In genomic region chr16:97887762-97888161, GRCm38 (mm10) we compare ENCODE assay signal across 17 mouse cellular contexts.
"Had no signal": no experiment of that assay in that cellular context is flagged by ENCODE, and none has a peak within 500 bp of the region (broad histone marks: within the 10 kb centered on the region; RNA-seq: fewer than 3 reads in every experiment).

No protein-coding gene starts in this region.

- H3K36me3 ChIP-seq: midbrain, embryonic 13.5 days had no signal

- H3K4me1 ChIP-seq: limb, embryonic 12.5 days; liver, embryonic 13.5 days; lung, embryonic 15.5 days; midbrain, embryonic 13.5 days; neural tube, embryonic 12.5 days had no signal

- ATAC-seq: liver, postnatal 0 days; midbrain, embryonic 13.5 days had no signal

- H3K9ac ChIP-seq: limb, embryonic 12.5 days; liver, embryonic 13.5 days; liver, postnatal 0 days; lung, embryonic 15.5 days; midbrain, embryonic 13.5 days; neural tube, embryonic 12.5 days had no signal

- H3K27me3 ChIP-seq: limb, embryonic 12.5 days; liver, embryonic 13.5 days; lung, embryonic 15.5 days; midbrain, embryonic 13.5 days; neural tube, embryonic 12.5 days had no signal

- H3K4me2 ChIP-seq: limb, embryonic 12.5 days; liver, embryonic 13.5 days; lung, embryonic 15.5 days; midbrain, embryonic 13.5 days; neural tube, embryonic 12.5 days had no signal

- H3K4me3 ChIP-seq: limb, embryonic 12.5 days; liver, embryonic 13.5 days; lung, embryonic 15.5 days; midbrain, embryonic 13.5 days; myocyte; neural tube, embryonic 12.5 days had no signal

- DNase-seq: kidney, postnatal 25 days; layer of hippocampus, adult 9-11 months; layer of hippocampus, postnatal 36 days; liver; liver, embryonic 13.5 days; liver, postnatal 0 days; lung, postnatal 14 days; right cerebral cortex, postnatal 4 days; spleen, adult 18-20 months; thymus, adult 18-20 months; thymus, postnatal 25 days had no signal

- H3K9me3 ChIP-seq: limb, embryonic 12.5 days; liver, embryonic 13.5 days; lung, embryonic 15.5 days; midbrain, embryonic 13.5 days; neural tube, embryonic 12.5 days had no signal

- H3K27ac ChIP-seq: limb, embryonic 12.5 days; liver, embryonic 13.5 days; lung, embryonic 15.5 days; macrophage; midbrain, embryonic 13.5 days; neural tube, embryonic 12.5 days had no signal
